Mouse (Mus musculus) A20 (cell line): ENCODE data around the gene Kazn.
A peak's percentile ranks its signal among the peaks of the same experiment; 100 is the strongest.

Experiments used
- DNase-seq: peaks from one replicate; pipeline ENCODE4 v3.0.0-alpha.2; 2011; ENCODE audit warnings: low read depth, low spot score

The Kazn gene

DNA sequence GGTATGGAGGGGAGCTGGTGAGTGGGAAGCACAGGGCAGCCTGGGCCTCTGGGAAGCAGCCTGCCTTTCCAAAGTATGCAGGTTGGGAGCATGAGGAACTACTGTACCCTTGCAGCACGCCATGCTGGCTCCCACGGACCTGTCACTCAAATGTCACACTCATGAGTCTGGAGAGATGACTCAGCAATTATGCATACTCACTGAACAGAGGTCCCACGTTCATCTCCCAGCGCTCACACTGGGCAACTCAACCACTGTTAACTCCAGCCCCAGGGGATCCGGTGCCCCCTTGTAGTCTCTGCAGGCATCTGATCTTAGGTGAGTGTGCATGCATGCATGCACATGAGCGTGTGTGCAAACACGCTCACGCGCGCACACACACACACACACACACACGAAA, 184.6 kb downstream of the Kazn start:
- DNase-seq, result no peak

DNA sequence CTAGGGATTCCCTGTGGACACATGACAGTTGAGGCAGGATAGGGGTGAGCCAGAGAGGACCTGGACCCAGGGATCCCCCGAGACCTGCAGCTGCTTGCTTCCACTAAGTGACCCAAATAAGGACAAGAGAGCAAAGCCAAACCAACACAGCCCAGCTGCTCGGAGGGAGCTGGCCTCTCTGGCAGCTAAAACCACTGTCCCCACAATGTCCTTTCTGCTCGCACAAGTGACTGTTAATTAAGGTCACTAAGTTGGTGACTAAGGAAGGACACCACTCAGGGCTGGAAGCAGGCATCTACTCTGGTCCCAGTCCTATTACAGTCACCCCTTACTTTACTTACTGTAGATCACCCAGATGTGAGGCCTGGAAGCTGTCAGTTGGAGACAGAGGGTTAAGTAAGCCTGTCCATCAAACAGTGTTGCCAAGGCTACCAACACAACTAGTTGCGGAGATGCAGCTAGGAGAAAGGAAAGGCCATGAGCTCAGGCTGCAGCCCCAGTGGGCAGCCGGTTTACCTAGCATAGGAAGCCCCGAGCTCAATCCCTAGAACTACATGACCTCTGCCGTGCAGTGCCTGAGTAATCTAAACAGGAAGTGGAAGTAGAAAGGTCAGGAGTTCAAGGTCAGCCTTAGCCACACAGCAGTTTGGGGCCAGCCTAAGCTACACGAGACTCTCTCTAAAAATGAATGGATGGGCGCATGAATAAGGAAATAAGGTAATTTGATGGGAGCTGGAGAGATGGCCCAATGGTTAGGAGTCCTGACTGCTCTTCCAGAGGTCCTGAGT, 185.3 kb downstream of the Kazn start:
- DNase-seq, result peak; percentile 20

DNA sequence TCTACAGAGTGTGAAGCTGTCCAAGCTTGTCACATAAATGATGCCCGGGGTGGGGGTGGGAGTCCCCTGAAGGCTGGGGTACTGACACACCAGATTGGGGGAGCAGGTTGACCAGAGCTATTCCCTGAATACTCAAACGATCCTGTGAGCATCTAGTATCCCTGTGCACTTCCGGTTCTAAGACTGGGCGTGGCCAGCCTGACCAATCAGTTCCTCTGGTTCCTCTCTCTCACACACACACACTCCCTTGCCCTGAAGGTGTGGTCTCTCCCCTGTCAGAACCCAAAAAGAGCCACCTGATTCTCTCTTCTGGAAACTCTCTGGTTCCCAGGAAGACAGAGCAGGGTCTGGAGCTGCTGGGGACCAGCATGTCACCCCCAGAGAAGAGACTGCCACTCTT, 185.9 kb downstream of the Kazn start:
- DNase-seq, result no peak

DNA sequence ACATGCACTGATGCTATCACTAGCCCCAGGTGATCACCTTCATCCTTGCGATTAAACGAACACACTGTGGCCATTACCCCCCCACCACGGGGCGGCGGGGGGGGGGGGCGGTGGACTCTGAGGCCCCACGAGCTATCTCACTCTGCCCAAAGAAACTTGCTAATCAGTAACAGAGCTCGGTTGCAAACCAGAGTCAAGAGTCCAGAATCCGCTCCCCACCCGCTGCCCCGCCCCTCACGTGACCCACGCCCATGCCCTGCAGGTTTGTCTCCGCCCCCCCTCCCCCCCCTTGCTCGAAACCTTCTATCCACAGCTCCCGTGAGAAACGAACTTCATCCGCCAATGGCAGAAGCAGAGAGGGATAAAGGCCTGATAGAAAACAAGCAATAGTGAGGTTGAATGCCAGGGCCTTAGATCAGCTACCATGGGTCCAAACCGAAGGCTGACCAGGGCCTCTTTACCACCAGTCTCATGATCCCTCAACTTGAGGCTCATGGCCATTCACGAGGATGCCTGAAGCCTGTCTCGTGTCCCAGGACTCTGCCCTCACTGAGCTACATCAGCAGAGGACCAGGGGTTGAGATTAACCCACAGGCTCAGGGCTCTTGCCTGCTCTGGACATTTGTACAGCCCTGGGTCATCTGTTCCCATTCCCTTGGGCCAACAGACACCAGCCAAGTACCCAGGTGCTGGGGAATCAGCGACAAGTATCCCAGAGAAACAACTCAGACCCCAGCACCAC, 186.6 kb downstream of the Kazn start:
- no peak for DNase-seq
